Mouse (Mus musculus) forebrain, embryonic 16.5 days (tissue): ENCODE data around the gene Zbtb8a. TPM values are rescaled to one million over a fixed set of nuclear protein-coding genes. Genes with fewer than 3 reads are reported as not detected.
"Not testable (repeated sequence)": the region's sequence is repeated elsewhere in the genome, so short reads cannot be mapped to it uniquely, and the experiment has no call there.

Experiments
- ATAC-seq: fragments of 200-750 bp; cut with Nextera tagmentation; 2 replicates; pipeline ENCODE4 v1.8.0; 2017; ENCODE audit warnings: mild to moderate bottlenecking, moderate library complexity
- H3K27ac ChIP-seq: fragments of 300-500 bp; sonication (generic); 2 replicates; pipeline ENCODE4 v1.5.1; 2014; ENCODE audit warnings: low read length, control low read depth
- H3K27me3 ChIP-seq: fragments of 300-500 bp; sonication (generic); replicated peaks from 2 replicates; pipeline ENCODE4 v1.6.1; 2014; ENCODE audit warnings: low read length; ENCODE audit not compliant: control insufficient read depth, insufficient read depth
- H3K36me3 ChIP-seq: fragments of 300-500 bp; sonication (generic); 2 replicates; pipeline ENCODE4 v1.6.1; 2014; ENCODE audit not compliant: control insufficient read depth, insufficient read depth
- H3K4me1 ChIP-seq: fragments of 300-500 bp; sonication (generic); replicated peaks from 2 replicates; pipeline ENCODE4 v1.6.1; 2014; ENCODE audit warnings: low read length; ENCODE audit not compliant: control insufficient read depth, insufficient read depth
- H3K4me2 ChIP-seq: fragments of 300-500 bp; sonication (generic); 2 replicates; pipeline ENCODE4 v1.6.1; 2014; ENCODE audit warnings: mild to moderate bottlenecking, low read length, control low read depth
- H3K4me3 ChIP-seq: fragments of 300-500 bp; sonication (generic); replicated peaks from 2 replicates; pipeline ENCODE4 v1.5.1; 2014; ENCODE audit warnings: mild to moderate bottlenecking, low read length, control low read depth
- H3K9ac ChIP-seq: fragments of 300-500 bp; sonication (generic); replicated peaks from 2 replicates; pipeline ENCODE4 v1.6.1; 2014; ENCODE audit warnings: low read depth, low read length, control low read depth
- H3K9me3 ChIP-seq: fragments of 300-500 bp; sonication (generic); 2 replicates; pipeline ENCODE4 v1.6.1; 2016; ENCODE audit warnings: low read length; ENCODE audit not compliant: control insufficient read depth
- WGBS: fragments of 180-500 bp; shearing (Covaris S2); extraction: QIAGEN DNeasy Blood & Tissue Kit; methylation state at CpG from one replicate; pipeline ENCODE4 v1.1.7; 2014; 5-methylcytosine and 5-hydroxymethylcytosine counted together
- polyA plus RNA-seq: library from polyadenylated mRNA; unstranded; fragments of >200 nt; fragmentation: Nextera tagmentation; extraction: Ambion mirVana; gene quantifications from 2 replicates; pipeline ENCODE4 v1.2.1, GENCODE M21; 2015

Zbtb8a gene
- polyA plus RNA-seq, 1 experiment from 2014 or later: 18.6 TPM

- Histone ChIP-seq H3K9me3 (no peaks in the 10 kb centered on the region), H3K4me3 (no peak overlapping the region), H3K27me3 (no peaks in the 10 kb centered on the region), H3K27ac (no peak overlapping the region), H3K36me3 (no peaks in the 10 kb centered on the region), H3K4me2 (no peak overlapping the region), H3K4me1 (peaks cover 5% of the 10 kb centered on the region; the same call in 1 of the 2 replicates), H3K9ac (no peak overlapping the region)
- ATAC-seq: no peak
- WGBS: 89% methylated on average over 3 of the region's 3 CpGs
Observed at GRCm38 (mm10) chr4:129371391-129371790, 6.5 kb downstream of the Zbtb8a start.

- no peaks in the 10 kb centered on the region for H3K4me1 ChIP-seq
- no peak overlapping the region for H3K4me2 ChIP-seq
- 89% methylated on average over 5 of the region's 5 CpGs for WGBS
- no peaks in the 10 kb centered on the region; the same call in 1 of the 2 replicates for H3K36me3 ChIP-seq
- H3K9me3 ChIP-seq: no peaks in the 10 kb centered on the region
- no peak for ATAC-seq
- no peak overlapping the region for H3K27ac ChIP-seq
- H3K27me3 ChIP-seq: no peaks in the 10 kb centered on the region
- no peak overlapping the region for H3K4me3 ChIP-seq
- H3K9ac ChIP-seq: no peak overlapping the region
Observed at GRCm38 (mm10) chr4:129365224-129365623, 12.7 kb downstream of the Zbtb8a start.

GRCm38 (mm10) chr4:129364379-129364778, 13.5 kb downstream of the Zbtb8a start:
- Histone ChIP-seq H3K4me1 (no peaks in the 10 kb centered on the region), H3K27ac (no peak overlapping the region), H3K9me3 (no peaks in the 10 kb centered on the region), H3K9ac (no peak overlapping the region), H3K4me2 (no peak overlapping the region), H3K36me3 (peaks cover 5% of the 10 kb centered on the region), H3K27me3 (no peaks in the 10 kb centered on the region), H3K4me3 (no peak overlapping the region)
- WGBS: 78% methylated on average over 3 of the region's 3 CpGs
- no peak for ATAC-seq

GRCm38 (mm10) chr4:129363463-129363862, 14.5 kb downstream of the Zbtb8a start:
- Histone ChIP-seq H3K36me3 (peaks cover 6% of the 10 kb centered on the region), H3K27me3 (no peaks in the 10 kb centered on the region), H3K27ac (no peak overlapping the region), H3K9ac (no peak overlapping the region), H3K4me1 (no peaks in the 10 kb centered on the region), H3K9me3 (no peaks in the 10 kb centered on the region), H3K4me2 (no peak overlapping the region), H3K4me3 (no peak overlapping the region)
- WGBS: 86% methylated on average over 9 of the region's 9 CpGs
- no peak for ATAC-seq

GRCm38 (mm10) chr4:129362771-129363170, 15.1 kb downstream of the Zbtb8a start:
- WGBS: 67% methylated on average over 5 of the region's 5 CpGs
- no peak overlapping the region for H3K9ac ChIP-seq
- H3K4me3 ChIP-seq: no peak overlapping the region
- H3K36me3 ChIP-seq: peaks cover 8% of the 10 kb centered on the region
- H3K27ac ChIP-seq: no peak overlapping the region
- H3K27me3 ChIP-seq: no peaks in the 10 kb centered on the region
- H3K4me1 ChIP-seq: no peaks in the 10 kb centered on the region
- ATAC-seq: no peak
- H3K4me2 ChIP-seq: no peak overlapping the region
- no peaks in the 10 kb centered on the region for H3K9me3 ChIP-seq

GRCm38 (mm10) chr4:129362238-129362637, 15.7 kb downstream of the Zbtb8a start:
- H3K4me3 ChIP-seq, H3K36me3 ChIP-seq, H3K9me3 ChIP-seq, H3K4me2 ChIP-seq, ATAC-seq, H3K27me3 ChIP-seq, H3K9ac ChIP-seq, H3K4me1 ChIP-seq, H3K27ac ChIP-seq: not testable (repeated sequence)
- 84% methylated on average over 3 of the region's 3 CpGs for WGBS

GRCm38 (mm10) chr4:129357613-129358163, 20.2 kb downstream of the Zbtb8a start:
- Histone ChIP-seq H3K9ac (no peak overlapping the region), H3K9me3 (no peaks in the 10 kb centered on the region), H3K27ac (no peak overlapping the region), H3K27me3 (no peaks in the 10 kb centered on the region), H3K4me1 (no peaks in the 10 kb centered on the region), H3K4me3 (no peak overlapping the region), H3K36me3 (peaks cover 10% of the 10 kb centered on the region), H3K4me2 (no peak overlapping the region)
- no peak for ATAC-seq
- whole genome bisulfite sequencing: 92% methylated on average over 15 of the region's 15 CpGs

GRCm38 (mm10) chr4:129354236-129354635, 23.7 kb downstream of the Zbtb8a start:
- Histone ChIP-seq H3K36me3 (peaks cover 5% of the 10 kb centered on the region), H3K4me3 (no peak overlapping the region), H3K4me1 (no peaks in the 10 kb centered on the region), H3K27me3 (no peaks in the 10 kb centered on the region), H3K9me3 (no peaks in the 10 kb centered on the region), H3K27ac (no peak overlapping the region), H3K9ac (no peak overlapping the region), H3K4me2 (no peak overlapping the region)
- 80% methylated on average over 15 of the region's 15 CpGs for WGBS
- ATAC-seq: no peak

- no peaks in the 10 kb centered on the region for H3K9me3 ChIP-seq
- H3K9ac ChIP-seq: no peak overlapping the region
- no peaks in the 10 kb centered on the region for H3K27me3 ChIP-seq
- ATAC-seq: no peak
- H3K27ac ChIP-seq: no peak overlapping the region
- WGBS: 90% methylated on average over 12 of the region's 12 CpGs
- H3K4me2 ChIP-seq: no peak overlapping the region
- H3K4me3 ChIP-seq: no peak overlapping the region
- peaks cover 2% of the 10 kb centered on the region for H3K36me3 ChIP-seq
- H3K4me1 ChIP-seq: no peaks in the 10 kb centered on the region
Observed at GRCm38 (mm10) chr4:129353176-129353575, 24.7 kb downstream of the Zbtb8a start.

- H3K9me3 ChIP-seq: no peaks in the 10 kb centered on the region
- peaks cover 2% of the 10 kb centered on the region for H3K36me3 ChIP-seq
- no peak overlapping the region for H3K9ac ChIP-seq
- no peak for ATAC-seq
- no peaks in the 10 kb centered on the region for H3K27me3 ChIP-seq
- no peak overlapping the region for H3K27ac ChIP-seq
- no peak overlapping the region for H3K4me2 ChIP-seq
- H3K4me3 ChIP-seq: no peak overlapping the region
- H3K4me1 ChIP-seq: no peaks in the 10 kb centered on the region
- WGBS: 72% methylated on average over 6 of the region's 6 CpGs
Observed at GRCm38 (mm10) chr4:129351111-129351510, 26.8 kb downstream of the Zbtb8a start.
